Mouse (Mus musculus): ENCODE data around the gene Glrx5.
A peak's percentile ranks its signal among the peaks of the same experiment; 100 is the strongest.

Glrx5 gene

DNA sequence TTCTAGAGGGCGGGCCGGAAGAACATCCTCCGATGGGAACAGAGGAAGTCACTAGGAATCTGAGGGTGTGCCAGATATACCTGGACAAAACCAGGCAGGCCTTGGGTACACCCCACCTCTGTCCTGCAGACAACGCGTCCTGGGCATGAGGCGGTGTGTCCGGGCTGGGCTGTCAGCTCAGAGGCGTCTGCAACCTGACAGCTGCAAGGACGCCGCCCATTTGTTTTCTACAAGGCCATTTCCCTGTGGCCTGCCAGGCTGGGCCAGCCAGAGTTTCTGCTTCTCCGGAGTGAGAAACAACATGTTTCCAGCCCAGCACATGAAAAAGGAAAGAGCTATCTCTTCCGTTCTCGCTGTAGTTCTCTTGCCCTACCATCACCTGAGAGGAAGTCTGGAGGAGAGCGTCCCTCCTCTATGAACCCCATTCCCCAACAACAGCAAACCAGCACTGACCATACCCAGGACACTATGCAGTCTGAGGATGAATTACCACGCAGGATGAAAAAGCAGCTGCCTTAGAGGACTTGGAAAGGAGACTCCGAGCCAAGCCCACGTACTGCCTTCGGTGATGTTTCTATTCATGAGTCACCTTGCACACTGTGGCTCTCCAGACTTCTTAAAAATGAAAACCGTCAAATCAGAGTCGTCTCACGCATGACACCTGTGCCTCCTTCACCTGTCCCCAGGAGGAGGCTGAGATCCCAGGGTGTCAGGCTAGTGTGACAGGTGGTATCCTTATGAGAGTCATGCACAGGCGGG lies 27.4 kb upstream of the Glrx5 start:
- DNase-seq (ENCODE audit: low spot score): no peak

- DNase-seq (ENCODE audit: low spot score): no peak
Measured at GRCm38 (mm10) chr12:105005715-105005972, 26.8 kb upstream of the Glrx5 start.

- DNase-seq (ENCODE audit: low spot score): no peak
Measured at GRCm38 (mm10) chr12:105008150-105008549, 24.3 kb upstream of the Glrx5 start.

- DNase-seq (ENCODE audit: low spot score): peak; percentile 55
Measured at GRCm38 (mm10) chr12:105008752-105009178, 23.7 kb upstream of the Glrx5 start.

GRCm38 (mm10) chr12:105009370-105010212 lies 22.9 kb upstream of the Glrx5 start, which contains the start of gene Syne3:
TSS of gene Syne3 (minus strand) at chr12:105009809.
- peak; percentile 57 for DNase-seq (ENCODE audit: low spot score)

- no peak for DNase-seq (ENCODE audit: low spot score)
Measured at GRCm38 (mm10) chr12:105010213-105010790, 22.2 kb upstream of the Glrx5 start.

DNA sequence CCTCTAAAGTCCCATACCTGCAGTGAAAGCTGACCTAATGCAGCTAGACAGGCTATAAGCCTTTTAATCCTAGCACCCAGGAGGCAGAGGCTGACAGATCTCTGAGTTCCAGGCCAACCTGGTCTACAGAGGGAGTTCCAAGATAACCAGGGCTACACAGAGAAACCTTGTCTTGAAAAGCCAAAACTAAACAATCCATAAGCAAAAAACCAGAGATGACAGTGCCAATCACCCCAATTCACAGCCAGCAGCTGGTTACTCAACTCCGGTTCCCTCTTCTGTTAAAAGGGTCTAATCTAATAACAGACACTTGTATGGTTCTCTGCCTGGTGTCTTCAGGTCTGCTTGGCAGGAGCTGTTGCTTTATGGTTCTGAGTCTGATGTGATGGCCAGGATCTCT lies 20.9 kb upstream of the Glrx5 start:
- DNase-seq (ENCODE audit: low spot score): no peak

GRCm38 (mm10) chr12:105012314-105012713 lies 20.2 kb upstream of the Glrx5 start:
- no peak for DNase-seq (ENCODE audit: low spot score)

GRCm38 (mm10) chr12:105013065-105013464 lies 19.4 kb upstream of the Glrx5 start:
- DNase-seq (ENCODE audit: low spot score): no peak

DNA sequence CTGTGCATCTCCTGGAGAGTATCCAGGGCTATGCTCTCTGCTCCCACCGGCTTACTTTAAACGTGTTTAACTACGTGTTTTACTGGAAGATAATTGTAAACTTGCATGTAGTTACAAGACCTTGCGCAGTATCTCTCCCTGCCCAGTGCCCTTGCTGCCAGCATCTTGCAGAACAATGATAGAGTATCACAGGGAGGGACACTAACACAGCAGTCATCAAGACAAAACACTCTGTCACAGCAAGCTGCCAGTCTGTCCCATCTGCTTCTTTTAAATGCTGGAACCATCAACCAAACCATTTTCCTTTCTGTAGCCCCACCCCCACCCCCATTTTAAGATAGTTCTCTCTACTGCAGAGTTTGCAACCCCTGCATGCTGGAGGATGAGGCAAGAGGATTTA lies 16.3 kb upstream of the Glrx5 start:
- no peak for DNase-seq (ENCODE audit: low spot score)

DNA sequence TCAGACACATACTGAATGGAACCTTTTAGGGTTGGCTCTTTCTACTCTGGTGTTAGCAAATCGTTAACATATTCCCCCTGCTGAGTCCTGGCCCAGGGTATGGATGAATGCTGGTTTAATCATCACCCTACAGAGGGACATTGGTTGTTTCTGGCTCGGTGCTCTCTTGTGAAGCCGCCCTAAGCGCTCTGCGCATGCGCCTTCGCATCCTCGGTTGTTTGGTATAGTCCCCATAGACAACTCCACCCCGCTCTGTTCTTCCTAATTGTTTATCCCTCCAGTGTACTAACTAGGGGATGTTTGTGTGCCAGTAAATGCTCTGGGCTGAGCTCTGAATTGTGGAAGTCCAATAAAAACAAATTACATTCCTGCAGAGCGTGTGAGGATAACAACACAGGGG lies 15.8 kb upstream of the Glrx5 start:
- DNase-seq (ENCODE audit: low spot score): no peak

- DNase-seq (ENCODE audit: low spot score): no peak
Measured at GRCm38 (mm10) chr12:105019359-105020219, 12.9 kb upstream of the Glrx5 start.

GRCm38 (mm10) chr12:105021441-105022069 lies 10.9 kb upstream of the Glrx5 start:
- DNase-seq (ENCODE audit: low spot score): no peak

DNA sequence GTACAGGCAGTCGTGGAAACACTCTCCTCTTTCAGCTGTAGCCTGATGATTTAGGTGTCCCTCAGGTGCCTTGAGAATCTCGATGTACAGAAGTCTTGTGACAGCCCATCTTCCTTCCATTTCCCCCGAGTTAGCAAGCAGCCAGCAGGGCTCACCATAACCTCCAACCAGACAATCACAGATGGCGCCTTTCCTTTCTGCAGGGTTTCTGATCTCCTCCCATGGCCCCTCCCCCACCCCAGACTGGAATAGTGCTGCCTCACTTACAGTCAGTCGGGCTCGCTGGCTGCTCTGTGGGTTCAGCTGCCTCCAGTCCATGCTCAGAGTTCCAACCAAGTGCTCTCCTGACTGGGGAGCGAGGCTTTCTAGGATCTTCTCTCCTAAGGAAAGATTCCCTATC lies 10.3 kb upstream of the Glrx5 start:
- no peak for DNase-seq (ENCODE audit: low spot score)

- no peak for DNase-seq (ENCODE audit: low spot score)
Measured at GRCm38 (mm10) chr12:105022776-105023175, 9.7 kb upstream of the Glrx5 start.

GRCm38 (mm10) chr12:105025271-105025946 lies 7.1 kb upstream of the Glrx5 start:
- peak; percentile 81 for DNase-seq (ENCODE audit: low spot score)

- no peak for DNase-seq (ENCODE audit: low spot score)
Measured at GRCm38 (mm10) chr12:105025947-105026586, 6.4 kb upstream of the Glrx5 start.

- peak; percentile 84 for DNase-seq (ENCODE audit: low spot score)
Measured at GRCm38 (mm10) chr12:105027323-105027991, 5.0 kb upstream of the Glrx5 start.

DNA sequence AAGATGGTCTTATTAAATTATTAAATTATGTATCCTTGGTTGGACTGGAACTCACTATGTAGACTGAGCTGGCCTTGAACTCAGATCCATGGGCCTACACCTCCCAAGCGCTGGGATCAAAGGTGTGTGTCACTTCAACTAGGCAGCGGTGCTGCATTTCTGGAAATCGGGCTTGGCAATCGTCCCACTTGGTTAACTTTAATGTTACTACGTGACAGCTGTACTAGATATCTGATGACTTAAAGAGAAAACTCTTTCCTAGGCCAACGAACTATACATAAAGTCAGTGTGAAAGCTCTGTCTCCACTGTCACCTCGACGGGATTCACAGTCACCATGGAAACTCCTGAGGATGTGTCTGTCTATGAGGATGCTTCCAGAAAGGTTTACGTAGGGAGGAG lies 2.6 kb upstream of the Glrx5 start:
- no peak for DNase-seq (ENCODE audit: low spot score)
